Mouse (Mus musculus): ENCODE results near the gene A430078G23Rik. TPM values are rescaled to one million over a fixed set of nuclear protein-coding genes. Genes with fewer than 3 reads are reported as not detected.
"Not testable (repeated sequence)": the region's sequence is repeated elsewhere in the genome, so short reads cannot be mapped to it uniquely, and the experiment has no call there.

A430078G23Rik gene
- polyA plus RNA-seq, 1 experiment from 2014 or later = not detected

DNA sequence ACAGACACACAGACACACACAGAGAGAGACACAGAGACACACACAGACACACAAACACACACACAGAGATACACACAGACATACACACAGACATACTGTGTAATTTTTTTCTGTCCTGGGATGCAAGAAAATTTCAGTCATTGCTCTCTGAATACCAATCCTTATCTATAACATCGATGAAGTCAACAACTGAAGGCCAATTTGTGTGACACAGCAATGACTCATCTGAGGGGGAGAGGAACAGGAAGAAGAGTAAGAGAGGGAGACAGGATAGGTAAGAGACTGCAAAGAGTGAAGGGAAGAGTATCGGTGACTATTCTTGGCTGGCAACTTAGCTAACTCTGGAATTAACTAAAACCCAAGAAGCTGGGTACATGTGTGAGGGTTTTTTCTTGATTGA, 29.0 kb upstream of the A430078G23Rik start:
- ATAC-seq (ENCODE audit: low read depth) = no peak
- Histone ChIP-seq H3K9ac (replicated peaks; ENCODE audit: low read depth, low read length) (no peak overlapping the region), H3K4me3 (ENCODE audit: low read depth, low read length) (no peak overlapping the region), H3K27ac (ENCODE audit: low read depth, low read length) (no peak overlapping the region), H3K4me2 (ENCODE audit: low read depth, low read length) (no peak overlapping the region), H3K27me3 (ENCODE audit: control insufficient read depth, insufficient read depth, low read length) (no peaks in the 10 kb centered on the region), H3K4me1 (ENCODE audit: control insufficient read depth, insufficient read depth, low read length) (no peaks in the 10 kb centered on the region), H3K36me3 (ENCODE audit: control insufficient read depth, insufficient read depth, low read length) (no peaks in the 10 kb centered on the region), H3K9me3 (ENCODE audit: control insufficient read depth, low read length) (no peaks in the 10 kb centered on the region)
- 89% methylated on average over 2 of the region's 2 CpGs for WGBS

GRCm38 (mm10) chr8:3327056-3327455, 26.2 kb upstream of the A430078G23Rik start:
- Histone ChIP-seq H3K27me3 (ENCODE audit: control insufficient read depth, insufficient read depth, low read length) (no peaks in the 10 kb centered on the region), H3K4me2 (ENCODE audit: low read depth, low read length) (no peak overlapping the region), H3K4me3 (ENCODE audit: low read depth, low read length) (no peak overlapping the region), H3K9ac (replicated peaks; ENCODE audit: low read depth, low read length) (no peak overlapping the region), H3K36me3 (ENCODE audit: control insufficient read depth, insufficient read depth, low read length) (no peaks in the 10 kb centered on the region), H3K9me3 (ENCODE audit: control insufficient read depth, low read length) (no peaks in the 10 kb centered on the region), H3K27ac (ENCODE audit: low read depth, low read length) (no peak overlapping the region), H3K4me1 (ENCODE audit: control insufficient read depth, insufficient read depth, low read length) (no peaks in the 10 kb centered on the region)
- 88% methylated on average over 1 of the region's 1 CpGs for WGBS
- ATAC-seq (ENCODE audit: low read depth) = no peak

DNA sequence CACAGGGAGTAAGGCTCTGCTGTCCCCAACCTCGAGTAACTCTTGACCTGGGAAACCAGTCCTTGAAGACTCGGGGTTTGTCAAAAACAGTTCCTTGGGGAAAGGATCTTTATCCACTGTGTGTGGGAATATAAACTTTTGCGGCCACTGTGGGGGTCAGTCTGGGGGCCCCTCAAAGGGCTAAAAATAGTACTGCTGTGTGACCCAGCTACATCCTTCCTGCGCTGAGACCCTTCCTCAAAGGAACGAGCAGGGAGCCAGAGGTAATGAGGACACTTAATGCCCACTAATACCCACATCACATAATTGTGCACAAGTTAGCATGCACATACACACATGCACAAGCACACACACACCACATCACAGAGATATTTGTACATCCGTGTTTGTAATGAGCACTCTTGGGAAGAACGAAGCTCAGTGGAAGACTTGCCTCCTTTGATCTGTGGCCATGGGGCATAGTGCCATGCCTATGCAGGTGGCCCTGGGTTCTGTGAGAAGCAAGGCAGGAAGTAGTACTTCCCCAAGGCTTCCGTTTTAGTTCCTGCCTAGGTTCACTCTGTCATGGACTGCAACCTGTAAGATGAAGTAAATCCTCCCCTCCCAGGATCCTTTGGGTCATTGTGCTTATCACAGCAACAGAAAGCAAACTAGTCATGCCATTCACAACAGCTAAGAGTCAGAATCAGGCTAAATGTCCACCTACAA, 25.5 kb upstream of the A430078G23Rik start:
- no peak overlapping the region for H3K4me2 ChIP-seq (ENCODE audit: low read depth, low read length)
- no peaks in the 10 kb centered on the region for H3K27me3 ChIP-seq (ENCODE audit: control insufficient read depth, insufficient read depth, low read length)
- 81% methylated on average over 8 of the region's 8 CpGs for WGBS
- H3K27ac ChIP-seq (ENCODE audit: low read depth, low read length) = no peak overlapping the region
- no peaks in the 10 kb centered on the region for H3K9me3 ChIP-seq (ENCODE audit: control insufficient read depth, low read length)
- H3K4me3 ChIP-seq (ENCODE audit: low read depth, low read length) = no peak overlapping the region
- no peaks in the 10 kb centered on the region for H3K4me1 ChIP-seq (ENCODE audit: control insufficient read depth, insufficient read depth, low read length)
- ATAC-seq (ENCODE audit: low read depth) = no peak
- H3K36me3 ChIP-seq (ENCODE audit: control insufficient read depth, insufficient read depth, low read length) = no peaks in the 10 kb centered on the region
- H3K9ac ChIP-seq (replicated peaks; ENCODE audit: low read depth, low read length) = no peak overlapping the region

DNA sequence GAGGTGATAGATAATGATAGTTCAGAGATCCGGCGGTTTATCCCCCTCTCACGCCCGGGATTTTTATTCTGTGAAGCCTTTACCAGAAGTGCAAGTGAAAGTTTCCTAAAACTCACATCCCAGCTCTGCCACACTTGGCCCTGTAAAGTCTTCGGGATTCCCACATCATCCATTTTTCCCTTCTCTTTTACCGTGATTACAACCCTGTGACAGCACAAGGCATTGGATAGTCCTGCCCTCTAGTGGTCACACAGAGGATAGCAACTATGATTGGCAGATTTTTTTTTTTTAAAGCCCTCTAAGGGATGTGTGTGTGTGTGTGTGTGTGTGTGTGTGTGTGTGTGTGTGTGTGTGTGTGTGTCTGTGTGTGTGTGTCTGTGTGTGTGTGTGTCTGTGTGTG, 22.6 kb upstream of the A430078G23Rik start:
- no peak overlapping the region for H3K9ac ChIP-seq (replicated peaks; ENCODE audit: low read depth, low read length)
- WGBS = 49% methylated on average over 6 of the region's 6 CpGs
- H3K9me3 ChIP-seq (ENCODE audit: control insufficient read depth, low read length) = no peaks in the 10 kb centered on the region
- H3K27ac ChIP-seq (ENCODE audit: low read depth, low read length) = no peak overlapping the region
- H3K4me1 ChIP-seq (ENCODE audit: control insufficient read depth, insufficient read depth, low read length) = no peaks in the 10 kb centered on the region
- no peaks in the 10 kb centered on the region for H3K36me3 ChIP-seq (ENCODE audit: control insufficient read depth, insufficient read depth, low read length)
- H3K4me3 ChIP-seq (ENCODE audit: low read depth, low read length) = no peak overlapping the region
- H3K27me3 ChIP-seq (ENCODE audit: control insufficient read depth, insufficient read depth, low read length) = no peaks in the 10 kb centered on the region
- H3K4me2 ChIP-seq (ENCODE audit: low read depth, low read length) = no peak overlapping the region
- peak; percentile 63; the same call in 1 of the 2 replicates for ATAC-seq (ENCODE audit: low read depth)

- Histone ChIP-seq H3K36me3 (ENCODE audit: control insufficient read depth, insufficient read depth, low read length) (no peaks in the 10 kb centered on the region), H3K4me2 (ENCODE audit: low read depth, low read length) (no peak overlapping the region), H3K4me1 (ENCODE audit: control insufficient read depth, insufficient read depth, low read length) (no peaks in the 10 kb centered on the region), H3K4me3 (ENCODE audit: low read depth, low read length) (no peak overlapping the region), H3K9me3 (ENCODE audit: control insufficient read depth, low read length) (no peaks in the 10 kb centered on the region), H3K27me3 (ENCODE audit: control insufficient read depth, insufficient read depth, low read length) (no peaks in the 10 kb centered on the region), H3K27ac (ENCODE audit: low read depth, low read length) (no peak overlapping the region), H3K9ac (replicated peaks; ENCODE audit: low read depth, low read length) (no peak overlapping the region)
- WGBS = 79% methylated on average over 2 of the region's 2 CpGs
- ATAC-seq (ENCODE audit: low read depth) = no peak
These were observed 21.5 kb upstream of the A430078G23Rik start for GRCm38 (mm10) chr8:3331692-3332091.

- Histone ChIP-seq H3K9me3 (ENCODE audit: control insufficient read depth, low read length) (no peaks in the 10 kb centered on the region), H3K27me3 (ENCODE audit: control insufficient read depth, insufficient read depth, low read length) (no peaks in the 10 kb centered on the region), H3K4me3 (ENCODE audit: low read depth, low read length) (no peak overlapping the region), H3K4me2 (ENCODE audit: low read depth, low read length) (no peak overlapping the region), H3K27ac (ENCODE audit: low read depth, low read length) (no peak overlapping the region), H3K36me3 (ENCODE audit: control insufficient read depth, insufficient read depth, low read length) (no peaks in the 10 kb centered on the region), H3K4me1 (ENCODE audit: control insufficient read depth, insufficient read depth, low read length) (no peaks in the 10 kb centered on the region), H3K9ac (replicated peaks; ENCODE audit: low read depth, low read length) (no peak overlapping the region)
- 83% methylated on average over 1 of the region's 1 CpGs for WGBS
- ATAC-seq (ENCODE audit: low read depth) = no peak
These were observed 17.3 kb upstream of the A430078G23Rik start for GRCm38 (mm10) chr8:3335881-3336280.

DNA sequence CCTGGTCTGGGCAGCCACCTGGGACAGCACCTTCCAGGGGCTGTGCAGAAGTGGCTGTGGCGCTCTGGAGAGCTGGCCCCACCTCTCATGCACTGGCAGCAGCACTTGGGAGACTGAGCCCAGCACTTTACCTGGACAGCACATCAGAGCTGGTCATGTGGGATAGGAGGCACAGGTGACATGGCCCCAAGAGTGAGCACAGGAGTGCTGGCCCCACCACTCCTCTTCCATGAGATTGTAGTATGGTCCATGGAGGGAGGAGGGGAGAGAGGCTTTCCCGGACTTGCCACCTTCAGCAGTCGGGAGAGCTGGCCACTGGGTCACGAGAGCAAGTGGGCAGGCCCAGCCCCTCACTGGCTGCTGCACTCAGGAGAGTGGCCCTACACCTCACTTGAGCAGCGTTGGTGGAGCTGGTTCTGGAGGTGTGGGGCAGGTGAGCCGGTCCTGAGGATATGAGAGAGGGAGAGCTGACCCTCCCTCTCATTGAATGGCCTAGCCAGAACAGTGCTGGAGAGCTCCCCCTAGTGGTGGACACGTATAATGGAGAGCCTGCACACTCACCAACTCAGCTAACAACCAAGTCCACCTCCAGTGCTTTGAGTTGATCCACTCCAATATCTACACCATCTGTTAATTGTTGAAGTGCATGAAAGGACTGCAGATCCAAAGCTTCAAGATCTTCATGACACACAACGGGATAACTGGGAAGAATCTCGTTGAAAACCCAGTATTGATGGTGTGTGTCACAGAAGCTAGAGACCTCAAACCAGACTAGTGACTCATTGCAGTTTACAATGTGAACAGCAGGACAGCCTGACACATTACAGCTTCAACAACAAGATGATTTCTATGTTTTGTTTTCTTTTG, 16.3 kb upstream of the A430078G23Rik start:
- Histone ChIP-seq H3K9me3 (ENCODE audit: control insufficient read depth, low read length) (no peaks in the 10 kb centered on the region), H3K9ac (replicated peaks; ENCODE audit: low read depth, low read length) (no peak overlapping the region), H3K27me3 (ENCODE audit: control insufficient read depth, insufficient read depth, low read length) (no peaks in the 10 kb centered on the region), H3K36me3 (ENCODE audit: control insufficient read depth, insufficient read depth, low read length) (no peaks in the 10 kb centered on the region), H3K4me1 (ENCODE audit: control insufficient read depth, insufficient read depth, low read length) (no peaks in the 10 kb centered on the region), H3K4me2 (ENCODE audit: low read depth, low read length) (no peak overlapping the region), H3K27ac (ENCODE audit: low read depth, low read length) (no peak overlapping the region), H3K4me3 (ENCODE audit: low read depth, low read length) (no peak overlapping the region)
- ATAC-seq (ENCODE audit: low read depth) = peak; percentile 46; the same call in 1 of the 2 replicates
- WGBS = 68% methylated on average over 9 of the region's 9 CpGs

DNA sequence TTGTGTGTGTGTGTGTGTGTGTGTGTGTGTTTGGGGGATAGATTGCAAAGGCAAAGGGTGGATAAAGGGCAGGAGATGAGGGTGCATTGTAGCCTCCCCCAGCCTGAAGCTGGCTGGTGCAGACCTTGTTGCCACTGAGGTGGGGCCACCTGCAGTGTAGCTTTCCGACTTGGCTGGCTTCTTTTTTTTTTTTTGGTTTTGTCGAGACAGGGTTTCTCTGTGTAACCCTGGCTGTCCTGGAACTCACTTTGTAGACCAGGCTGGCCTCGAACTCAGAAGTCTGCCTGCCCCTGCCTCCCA, 15.7 kb upstream of the A430078G23Rik start:
- not testable (repeated sequence) for H3K36me3 ChIP-seq (ENCODE audit: control insufficient read depth, insufficient read depth, low read length); H3K4me1 ChIP-seq (ENCODE audit: control insufficient read depth, insufficient read depth, low read length); ATAC-seq (ENCODE audit: low read depth); H3K9ac ChIP-seq (replicated peaks; ENCODE audit: low read depth, low read length); H3K27me3 ChIP-seq (ENCODE audit: control insufficient read depth, insufficient read depth, low read length); H3K4me2 ChIP-seq (ENCODE audit: low read depth, low read length); H3K9me3 ChIP-seq (ENCODE audit: control insufficient read depth, low read length); H3K27ac ChIP-seq (ENCODE audit: low read depth, low read length); H3K4me3 ChIP-seq (ENCODE audit: low read depth, low read length)
- 87% methylated on average over 3 of the region's 3 CpGs for WGBS

- Histone ChIP-seq H3K36me3 (ENCODE audit: control insufficient read depth, insufficient read depth, low read length) (no peaks in the 10 kb centered on the region), H3K9me3 (ENCODE audit: control insufficient read depth, low read length) (no peaks in the 10 kb centered on the region), H3K27me3 (ENCODE audit: control insufficient read depth, insufficient read depth, low read length) (no peaks in the 10 kb centered on the region), H3K4me3 (ENCODE audit: low read depth, low read length) (no peak overlapping the region), H3K4me2 (ENCODE audit: low read depth, low read length) (no peak overlapping the region), H3K4me1 (ENCODE audit: control insufficient read depth, insufficient read depth, low read length) (no peaks in the 10 kb centered on the region), H3K9ac (replicated peaks; ENCODE audit: low read depth, low read length) (no peak overlapping the region), H3K27ac (ENCODE audit: low read depth, low read length) (no peak overlapping the region)
- no peak for ATAC-seq (ENCODE audit: low read depth)
- WGBS = 95% methylated on average over 11 of the region's 11 CpGs
These were observed 15.2 kb upstream of the A430078G23Rik start for GRCm38 (mm10) chr8:3337971-3338370.

Measured in neural tube, embryonic 14.5 days (tissue).